Mouse (Mus musculus) hindbrain, embryonic 14.5 days (tissue): ENCODE measurements at regions not wholly inside any gene's neighbourhood (a gene's known extent, or its start where the extent isn't known, plus 50 kb on each side); places are given as distances from the start of the nearest gene placed in this dataset.
A peak's percentile ranks its signal among the peaks of the same experiment; 100 is the strongest.

Experiments
- ATAC-seq: fragments of 200-750 bp; cut with Nextera tagmentation; 2 replicates; pipeline ENCODE4 v1.8.0; 2017; ENCODE audit warnings: moderate number of reproducible peaks, mild to moderate bottlenecking, moderate TSS enrichment, moderate library complexity; ENCODE audit not compliant: low FRiP score
- DNase-seq: peaks from one replicate; pipeline ENCODE4 v3.0.0-alpha.2; 2015; ENCODE audit warnings: low spot score
- H3K27ac ChIP-seq: fragments of 300-500 bp; sonication (generic); 2 replicates; pipeline ENCODE4 v1.5.1; 2014; ENCODE audit warnings: mild to moderate bottlenecking, moderate library complexity
- H3K27me3 ChIP-seq: fragments of 300-500 bp; sonication (generic); 2 replicates; pipeline ENCODE4 v1.6.1; 2014; ENCODE audit warnings: mild to moderate bottlenecking, low read length, mixed read lengths; ENCODE audit not compliant: control insufficient read depth, insufficient read depth
- H3K36me3 ChIP-seq: fragments of 300-500 bp; sonication (generic); replicated peaks from 2 replicates; pipeline ENCODE4 v1.6.1; 2014; ENCODE audit not compliant: control insufficient read depth, insufficient read depth
- H3K4me1 ChIP-seq: fragments of 300-500 bp; sonication (generic); replicated peaks from 2 replicates; pipeline ENCODE4 v1.6.1; 2014; ENCODE audit warnings: antibody characterized with exemption, low read length, mixed read lengths; ENCODE audit not compliant: control insufficient read depth, insufficient read depth
- H3K4me2 ChIP-seq: fragments of 300-500 bp; sonication (generic); replicated peaks from 2 replicates; pipeline ENCODE4 v1.6.1; 2014; ENCODE audit warnings: mild to moderate bottlenecking, moderate library complexity
- H3K4me3 ChIP-seq: fragments of 300-500 bp; sonication (generic); replicated peaks from 2 replicates; pipeline ENCODE4 v1.5.1; 2014; ENCODE audit warnings: mild to moderate bottlenecking, low read length
- H3K9ac ChIP-seq: fragments of 300-500 bp; sonication (generic); 2 replicates; pipeline ENCODE4 v1.6.1; 2014
- H3K9me3 ChIP-seq: fragments of 300-500 bp; sonication (generic); 2 replicates; pipeline ENCODE4 v1.6.1; 2016; ENCODE audit warnings: low read length; ENCODE audit not compliant: control insufficient read depth
- WGBS: fragments of 180-500 bp; shearing (Covaris S2); extraction: QIAGEN DNeasy Blood & Tissue Kit; methylation state at CpG from one replicate; pipeline ENCODE4 v1.1.7; 2014; 5-methylcytosine and 5-hydroxymethylcytosine counted together

- Histone ChIP-seq H3K9ac (no peak overlapping the region), H3K9me3 (no peaks in the 10 kb centered on the region), H3K4me3 (no peak overlapping the region), H3K4me2 (no peak overlapping the region), H3K4me1 (no peaks in the 10 kb centered on the region), H3K27me3 (no peaks in the 10 kb centered on the region), H3K36me3 (no peaks in the 10 kb centered on the region), H3K27ac (no peak overlapping the region)
- no peak for DNase-seq
- WGBS: 81% methylated on average over 11 of the region's 11 CpGs
- no peak for ATAC-seq
Measured at GRCm38 (mm10) chr1:185675674-185676420, 221.2 kb downstream of the Slc30a10 start.

GRCm38 (mm10) chr1:185681610-185682457 lies 227.2 kb downstream of the Slc30a10 start:
- H3K27ac ChIP-seq: peak overlapping the region; percentile 54
- H3K4me2 ChIP-seq: peak overlapping the region; percentile 33
- ATAC-seq (peak; percentile 71; the same call in 1 of the 2 replicates), DNase-seq (peak; percentile 89)
- no peaks in the 10 kb centered on the region for H3K36me3 ChIP-seq
- no peaks in the 10 kb centered on the region for H3K9me3 ChIP-seq
- no peak overlapping the region for H3K9ac ChIP-seq
- H3K27me3 ChIP-seq: no peaks in the 10 kb centered on the region
- H3K4me3 ChIP-seq: no peak overlapping the region
- 30% methylated on average over 21 of the region's 21 CpGs for WGBS
- H3K4me1 ChIP-seq: no peaks in the 10 kb centered on the region

GRCm38 (mm10) chr1:185682458-185682750 lies 227.8 kb downstream of the Slc30a10 start:
- ATAC-seq (no peak), DNase-seq (no peak)
- Histone ChIP-seq H3K4me1 (no peaks in the 10 kb centered on the region), H3K9me3 (no peaks in the 10 kb centered on the region), H3K36me3 (no peaks in the 10 kb centered on the region), H3K27ac (no peak overlapping the region; the same call in 1 of the 2 replicates), H3K4me3 (no peak overlapping the region), H3K27me3 (no peaks in the 10 kb centered on the region), H3K9ac (no peak overlapping the region), H3K4me2 (no peak overlapping the region)
- WGBS: 57% methylated on average over 3 of the region's 3 CpGs

- 79% methylated on average over 9 of the region's 9 CpGs for WGBS
- Histone ChIP-seq H3K9me3 (no peaks in the 10 kb centered on the region), H3K9ac (no peak overlapping the region), H3K4me2 (no peak overlapping the region), H3K36me3 (no peaks in the 10 kb centered on the region), H3K27ac (no peak overlapping the region), H3K27me3 (no peaks in the 10 kb centered on the region), H3K4me1 (no peaks in the 10 kb centered on the region), H3K4me3 (no peak overlapping the region)
- DNase-seq: no peak
- no peak for ATAC-seq
Measured at GRCm38 (mm10) chr1:185684638-185685037, 230.0 kb downstream of the Slc30a10 start.

- H3K9me3 ChIP-seq: no peaks in the 10 kb centered on the region
- ATAC-seq (no peak), DNase-seq (no peak)
- H3K36me3 ChIP-seq: no peaks in the 10 kb centered on the region
- no peak overlapping the region for H3K9ac ChIP-seq
- H3K27me3 ChIP-seq: no peaks in the 10 kb centered on the region
- H3K27ac ChIP-seq: no peak overlapping the region
- no peaks in the 10 kb centered on the region for H3K4me1 ChIP-seq
- no peak overlapping the region for H3K4me2 ChIP-seq
- no peak overlapping the region for H3K4me3 ChIP-seq
- 91% methylated on average over 10 of the region's 10 CpGs for WGBS
Measured at GRCm38 (mm10) chr1:185688506-185688905, 233.9 kb downstream of the Slc30a10 start.

GRCm38 (mm10) chr1:185695394-185695793 lies 240.7 kb downstream of the Slc30a10 start:
- H3K9me3 ChIP-seq: no peaks in the 10 kb centered on the region
- H3K27me3 ChIP-seq: no peaks in the 10 kb centered on the region
- WGBS: 91% methylated on average over 2 of the region's 2 CpGs
- no peak overlapping the region for H3K9ac ChIP-seq
- H3K27ac ChIP-seq: no peak overlapping the region
- no peaks in the 10 kb centered on the region for H3K4me1 ChIP-seq
- H3K36me3 ChIP-seq: no peaks in the 10 kb centered on the region
- no peak overlapping the region for H3K4me3 ChIP-seq
- ATAC-seq: no peak
- H3K4me2 ChIP-seq: no peak overlapping the region
- no peak for DNase-seq

GRCm38 (mm10) chr1:185699758-185700157 lies 245.1 kb downstream of the Slc30a10 start:
- Histone ChIP-seq H3K36me3 (no peaks in the 10 kb centered on the region), H3K4me1 (no peaks in the 10 kb centered on the region), H3K9ac (no peak overlapping the region), H3K9me3 (no peaks in the 10 kb centered on the region), H3K4me3 (no peak overlapping the region), H3K4me2 (no peak overlapping the region), H3K27ac (no peak overlapping the region), H3K27me3 (no peaks in the 10 kb centered on the region)
- peak; percentile 28 for DNase-seq
- ATAC-seq: no peak
- 58% methylated on average over 6 of the region's 6 CpGs for WGBS

- 88% methylated on average over 2 of the region's 2 CpGs for WGBS
- no peaks in the 10 kb centered on the region for H3K36me3 ChIP-seq
- no peak overlapping the region for H3K9ac ChIP-seq
- ATAC-seq: no peak
- DNase-seq: no peak
- no peak overlapping the region for H3K4me2 ChIP-seq
- H3K27ac ChIP-seq: no peak overlapping the region
- no peaks in the 10 kb centered on the region for H3K9me3 ChIP-seq
- no peak overlapping the region for H3K4me3 ChIP-seq
- no peaks in the 10 kb centered on the region for H3K27me3 ChIP-seq
- H3K4me1 ChIP-seq: no peaks in the 10 kb centered on the region
Measured at GRCm38 (mm10) chr1:185726324-185726723, 271.7 kb downstream of the Slc30a10 start.

GRCm38 (mm10) chr1:185726811-185727210 lies 272.2 kb downstream of the Slc30a10 start:
- no peak for ATAC-seq
- Histone ChIP-seq H3K4me2 (no peak overlapping the region), H3K27ac (no peak overlapping the region), H3K27me3 (no peaks in the 10 kb centered on the region), H3K4me3 (no peak overlapping the region), H3K4me1 (no peaks in the 10 kb centered on the region), H3K36me3 (no peaks in the 10 kb centered on the region), H3K9ac (no peak overlapping the region), H3K9me3 (no peaks in the 10 kb centered on the region)
- DNase-seq: no peak
